Mouse (Mus musculus) myocyte (in vitro differentiated cells): Measurements from ENCODE around the gene Snap91. TPM values are rescaled to one million over a fixed set of nuclear protein-coding genes. Genes with fewer than 3 reads are reported as not detected.

ENCODE experiments used
- H3K27me3 ChIP-seq: one replicate; pipeline ENCODE4 v1.6.1; 2011; ENCODE audit not compliant: control insufficient read depth, insufficient read depth, insufficient read length
- H3K36me3 ChIP-seq: one replicate; pipeline ENCODE4 v1.6.1; 2011; ENCODE audit not compliant: control insufficient read depth, insufficient read depth
- H3K4me2 ChIP-seq: one replicate; pipeline ENCODE4 v1.6.1; 2011; ENCODE audit warnings: low read depth, control low read depth
- H3K4me3 ChIP-seq: one replicate; pipeline ENCODE4 v1.5.1; 2011; ENCODE audit warnings: mild to moderate bottlenecking, control low read depth, moderate library complexity
- H3K79me2 ChIP-seq: one replicate; pipeline ENCODE4 v1.6.1; 2011; ENCODE audit not compliant: control insufficient read depth, insufficient read depth
- H3ac ChIP-seq: one replicate; pipeline ENCODE4 v1.6.1; 2011; ENCODE audit not compliant: control insufficient read depth, insufficient read length
- CEBPB ChIP-seq: IDR thresholded peaks from 2 replicates; pipeline ENCODE4 v1.6.1; 2011; ENCODE audit warnings: mild to moderate bottlenecking, moderate library complexity; ENCODE audit not compliant: poor library complexity, insufficient read depth, severe bottlenecking
- E2F4 ChIP-seq: IDR thresholded peaks from one replicate; pipeline ENCODE4 v1.6.1; 2011; ENCODE audit warnings: mild to moderate bottlenecking, control low read depth, moderate library complexity; ENCODE audit not compliant: insufficient read depth
- MAX ChIP-seq: IDR thresholded peaks from one replicate; pipeline ENCODE4 v1.6.1; 2011; ENCODE audit warnings: low read depth, mild to moderate bottlenecking, control low read depth
- MYOD1 ChIP-seq, 3 experiments: IDR thresholded peaks; one replicate each; pipeline ENCODE4 v1.6.1; 2011; ENCODE audit warnings: control low read depth in 2 of 3, low read depth in 2 of 3, mild to moderate bottlenecking in 2 of 3, moderate library complexity in 1 of 3; ENCODE audit not compliant: insufficient read length in 2 of 3, control insufficient read depth in 1 of 3
- MYOG ChIP-seq, 3 experiments: IDR thresholded peaks; one replicate each; pipeline ENCODE4 v1.6.1; 2011; ENCODE audit warnings: control low read depth in 2 of 3, low read depth in 2 of 3, mild to moderate bottlenecking in 2 of 3; ENCODE audit not compliant: insufficient read length in 2 of 3, control insufficient read depth in 1 of 3, insufficient read depth in 1 of 3
- POLR2A ChIP-seq: IDR thresholded peaks from one replicate; pipeline ENCODE4 v1.6.1; 2011; ENCODE audit warnings: low read depth, mild to moderate bottlenecking, control low read depth, moderate library complexity; ENCODE audit not compliant: insufficient read length
- POLR2AphosphoS2 ChIP-seq: IDR thresholded peaks from one replicate; pipeline ENCODE4 v1.6.1; 2011; ENCODE audit warnings: low read depth, control low read depth; ENCODE audit not compliant: insufficient read length
- REST ChIP-seq: IDR thresholded peaks from one replicate; pipeline ENCODE4 v1.6.1; 2011; ENCODE audit warnings: mild to moderate bottlenecking, control low read depth, moderate library complexity; ENCODE audit not compliant: insufficient read depth, insufficient read length
- SRF ChIP-seq: IDR thresholded peaks from one replicate; pipeline ENCODE4 v1.6.1; 2011; ENCODE audit warnings: low read depth; ENCODE audit not compliant: control insufficient read depth, insufficient read length
- TCF12 ChIP-seq: IDR thresholded peaks from one replicate; pipeline ENCODE4 v1.6.1; 2011; ENCODE audit warnings: mild to moderate bottlenecking, control low read depth; ENCODE audit not compliant: poor library complexity, insufficient read depth, severe bottlenecking
- TCF3 ChIP-seq: IDR thresholded peaks from one replicate; pipeline ENCODE4 v1.6.1; 2011; ENCODE audit warnings: low read depth, control low read depth; ENCODE audit not compliant: insufficient read length
- USF1 ChIP-seq: IDR thresholded peaks from one replicate; pipeline ENCODE4 v1.6.1; 2011; ENCODE audit warnings: low read depth, mild to moderate bottlenecking, control low read depth, moderate library complexity
- polyA plus RNA-seq: library from polyadenylated mRNA; unstranded; fragments of >200 nt; fragmentation: generic; extraction: Trizol; gene quantifications from one replicate; pipeline ENCODE4 v1.2.1, GENCODE M21; 2012; ENCODE audit warnings: missing spikeins

The Snap91 gene
- polyA plus RNA-seq, 1 experiment: not detected

- H3K36me3 ChIP-seq: no peaks in the 10 kb centered on the region
- peaks cover 14% of the 10 kb centered on the region for H3K27me3 ChIP-seq
These were observed 79.8 kb downstream of the Snap91 start for GRCm38 (mm10) chr9:86800600-86801163.

GRCm38 (mm10) chr9:86799099-86799498, 81.4 kb downstream of the Snap91 start:
- Histone ChIP-seq H3K4me3 (no peak overlapping the region), H3ac (no peak overlapping the region), H3K36me3 (no peaks in the 10 kb centered on the region), H3K4me2 (no peak overlapping the region), H3K27me3 (peaks cover 14% of the 10 kb centered on the region), H3K79me2 (no peaks in the 10 kb centered on the region)
- no peak for TF ChIP-seq TCF3
- TF ChIP-seq MAX: no peak
- TF ChIP-seq MYOD1 (IDR thresholded peaks at IDR 0.05; ENCODE audit: control insufficient read depth in 1 of 3, insufficient read length in 2 of 3, low read depth in 2 of 3): no peak
- no peak for TF ChIP-seq SRF
- TF ChIP-seq E2F4: no peak
- TF ChIP-seq POLR2A: no peak
- TF ChIP-seq CEBPB: no peak
- TF ChIP-seq POLR2AphosphoS2: no peak
- TF ChIP-seq USF1: no peak
- TF ChIP-seq TCF12: no peak
- no peak for TF ChIP-seq MYOG (IDR thresholded peaks at IDR 0.05; ENCODE audit: control insufficient read depth in 1 of 3, insufficient read depth in 1 of 3, insufficient read length in 2 of 3, low read depth in 2 of 3)
- no peak for TF ChIP-seq REST

More at GRCm38 (mm10) chr9:86800600-86801163, 79.8 kb downstream of the Snap91 start:
- Histone ChIP-seq H3K79me2 (no peaks in the 10 kb centered on the region), H3K4me3 (no peak overlapping the region), H3K4me2 (no peak overlapping the region), H3ac (no peak overlapping the region)
- TF ChIP-seq USF1 (no peak), MYOD1 (IDR thresholded peaks at IDR 0.05; ENCODE audit: control insufficient read depth in 1 of 3, insufficient read length in 2 of 3, low read depth in 2 of 3) (no peak), REST (no peak), POLR2A (no peak)

DNA sequence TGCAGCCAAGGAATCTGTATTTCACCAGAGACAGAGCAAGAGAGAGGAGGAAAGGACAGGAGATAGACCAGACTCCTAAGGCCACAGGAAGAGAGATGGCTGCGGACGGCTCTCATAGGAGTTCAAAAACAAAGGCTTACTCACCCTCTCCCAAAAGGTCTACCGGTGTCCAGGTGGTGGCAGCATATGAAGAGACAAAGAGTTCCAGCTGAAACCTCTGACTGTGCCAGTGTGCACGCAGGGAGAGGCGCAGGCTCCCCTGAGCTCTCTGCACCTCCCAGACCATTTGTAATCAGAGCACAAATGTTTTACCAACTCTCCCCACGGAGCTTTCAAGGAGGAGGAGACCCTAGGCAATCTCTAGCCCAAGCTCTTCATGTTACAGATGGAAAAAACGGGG, 81.8 kb downstream of the Snap91 start:
- H3K4me3 ChIP-seq: no peak overlapping the region
- peaks cover 14% of the 10 kb centered on the region for H3K27me3 ChIP-seq
- no peak overlapping the region for H3ac ChIP-seq
- H3K36me3 ChIP-seq: no peaks in the 10 kb centered on the region
- H3K4me2 ChIP-seq: no peak overlapping the region
- no peaks in the 10 kb centered on the region for H3K79me2 ChIP-seq
- TF ChIP-seq TCF12 (no peak), TCF3 (no peak), REST (no peak), POLR2AphosphoS2 (no peak), MYOD1 (IDR thresholded peaks at IDR 0.05; ENCODE audit: control insufficient read depth in 1 of 3, insufficient read length in 2 of 3, low read depth in 2 of 3) (no peak), E2F4 (no peak), USF1 (no peak), MYOG (IDR thresholded peaks at IDR 0.05; ENCODE audit: control insufficient read depth in 1 of 3, insufficient read depth in 1 of 3, insufficient read length in 2 of 3, low read depth in 2 of 3) (no peak), POLR2A (no peak), CEBPB (no peak), SRF (no peak), MAX (no peak)

DNA sequence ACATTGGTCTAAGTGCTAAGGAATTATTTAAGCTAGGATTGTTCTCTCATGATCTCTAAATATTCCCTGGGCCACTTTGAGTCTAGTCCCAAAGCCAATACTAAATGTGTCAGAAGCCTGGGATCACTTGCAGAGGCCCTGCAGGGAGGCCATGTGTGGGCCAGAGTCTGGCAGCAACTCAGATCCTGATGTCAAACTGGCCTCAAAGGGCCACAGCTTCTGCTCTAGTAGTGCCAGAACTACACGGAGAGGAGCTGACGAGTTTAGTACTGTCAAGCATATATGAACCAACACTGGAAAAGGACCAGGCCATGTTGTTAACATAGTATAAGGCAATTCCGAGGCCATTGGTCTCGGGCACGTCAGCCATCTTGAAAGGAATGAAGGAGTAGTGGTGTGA, 82.3 kb downstream of the Snap91 start:
- H3ac ChIP-seq: no peak overlapping the region
- H3K36me3 ChIP-seq: no peaks in the 10 kb centered on the region
- peaks cover 14% of the 10 kb centered on the region for H3K27me3 ChIP-seq
- no peaks in the 10 kb centered on the region for H3K79me2 ChIP-seq
- TF ChIP-seq TCF3 (no peak), POLR2AphosphoS2 (no peak), CEBPB (no peak), E2F4 (no peak), TCF12 (no peak), MYOD1 (IDR thresholded peaks at IDR 0.05; ENCODE audit: control insufficient read depth in 1 of 3, insufficient read length in 2 of 3, low read depth in 2 of 3) (no peak), POLR2A (no peak), REST (no peak)
- no peak overlapping the region for H3K4me2 ChIP-seq
- no peak overlapping the region for H3K4me3 ChIP-seq

DNA sequence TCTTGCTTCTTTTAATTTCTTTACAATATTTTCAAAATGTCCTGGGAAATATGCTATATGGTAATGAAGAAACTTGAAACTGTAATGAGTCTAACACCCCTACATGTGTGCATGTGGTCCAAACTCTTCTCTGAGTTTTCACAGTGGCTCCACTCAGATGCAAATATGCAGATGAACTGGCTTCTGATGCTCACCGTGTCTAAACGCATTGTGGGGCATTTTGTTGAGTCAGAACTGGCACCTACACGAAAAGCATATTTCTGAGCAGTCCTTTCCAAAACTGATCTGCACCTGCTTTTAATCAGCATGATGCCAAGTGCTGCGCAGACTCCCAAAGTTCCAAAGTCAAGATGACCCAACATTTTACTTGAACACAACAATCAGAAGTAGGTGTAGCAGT, 82.9 kb downstream of the Snap91 start:
- peaks cover 14% of the 10 kb centered on the region for H3K27me3 ChIP-seq
- H3K79me2 ChIP-seq: no peaks in the 10 kb centered on the region
- no peak overlapping the region for H3ac ChIP-seq
- H3K36me3 ChIP-seq: no peaks in the 10 kb centered on the region
- H3K4me2 ChIP-seq: no peak overlapping the region
- TF ChIP-seq TCF12 (no peak), E2F4 (no peak), POLR2A (no peak), CEBPB (no peak), USF1 (no peak), MYOD1 (IDR thresholded peaks at IDR 0.05; ENCODE audit: control insufficient read depth in 1 of 3, insufficient read length in 2 of 3, low read depth in 2 of 3) (no peak), POLR2AphosphoS2 (no peak), TCF3 (no peak), MYOG (IDR thresholded peaks at IDR 0.05; ENCODE audit: control insufficient read depth in 1 of 3, insufficient read depth in 1 of 3, insufficient read length in 2 of 3, low read depth in 2 of 3) (no peak)
- H3K4me3 ChIP-seq: no peak overlapping the region
